Mouse (Mus musculus): Measurements from ENCODE around the gene Aars. TPM values are rescaled to one million over a fixed set of nuclear protein-coding genes. Genes with fewer than 3 reads are reported as not detected.
A peak's percentile ranks its signal among the peaks of the same experiment; 100 is the strongest.
"Not testable (repeated sequence)": the region's sequence is repeated elsewhere in the genome, so short reads cannot be mapped to it uniquely, and the experiment has no call there.

The Aars gene
- polyA plus RNA-seq, 1 experiment from 2014 or later: 61.4 TPM

GRCm38 (mm10) chr8:111056158-111056663 lies 23.3 kb downstream of the Aars start, which contains the start of gene Exosc6:
Gene Exosc6, plus strand, starts transcription at chr8:111056339.
- H3K4me2 ChIP-seq: peak within 1 kb of the TSS; percentile 95
- no peaks in the 10 kb centered on the region for H3K27me3 ChIP-seq
- peaks cover 60% of the 10 kb centered on the region for H3K36me3 ChIP-seq
- H3K9ac ChIP-seq: peak within 1 kb of the TSS; percentile 94
- H3K9me3 ChIP-seq (replicated peaks): no peaks in the 10 kb centered on the region
- WGBS: under 1% methylated on average over 67 of the region's 68 CpGs
- H3K4me1 ChIP-seq: peaks cover 30% of the 10 kb centered on the region
- peak within 1 kb of the TSS; percentile 95 for H3K27ac ChIP-seq
- H3K4me3 ChIP-seq (replicated peaks): peak within 1 kb of the TSS; percentile 96
- peak; percentile 93 for ATAC-seq (replicated peaks; ENCODE audit: low FRiP score)

- Histone ChIP-seq H3K36me3 (peaks cover 55% of the 10 kb centered on the region), H3K4me3 (replicated peaks) (peak overlapping the region; percentile 96), H3K27me3 (no peaks in the 10 kb centered on the region), H3K9me3 (replicated peaks) (no peaks in the 10 kb centered on the region), H3K4me1 (peaks cover 35% of the 10 kb centered on the region), H3K4me2 (peak overlapping the region; percentile 95), H3K9ac (peak overlapping the region; percentile 94), H3K27ac (peak overlapping the region; percentile 95)
- peak; percentile 76 for ATAC-seq (replicated peaks; ENCODE audit: low FRiP score)
- under 1% methylated on average over 51 of the region's 63 CpGs for WGBS
Observed at GRCm38 (mm10) chr8:111056691-111057293, 23.8 kb downstream of the Aars start.

GRCm38 (mm10) chr8:111058946-111059572 lies 26.1 kb downstream of the Aars start:
- H3K27ac ChIP-seq: peak overlapping the region; percentile 51; the same call in 1 of the 2 replicates

GRCm38 (mm10) chr8:111061688-111062071 lies 28.7 kb downstream of the Aars start:
- H3K4me3 ChIP-seq (replicated peaks): peak overlapping the region; percentile 71
- no peak for ATAC-seq (replicated peaks; ENCODE audit: low FRiP score)
- peak overlapping the region; percentile 68 for H3K27ac ChIP-seq
- no peaks in the 10 kb centered on the region for H3K9me3 ChIP-seq (replicated peaks)
- H3K27me3 ChIP-seq: no peaks in the 10 kb centered on the region
- WGBS: 1% methylated on average over 14 of the region's 14 CpGs
- H3K4me1 ChIP-seq: peaks cover 45% of the 10 kb centered on the region
- H3K9ac ChIP-seq: peak overlapping the region; percentile 53
- H3K36me3 ChIP-seq: peaks cover 13% of the 10 kb centered on the region
- H3K4me2 ChIP-seq: peak overlapping the region; percentile 72

More at GRCm38 (mm10) chr8:111058946-111059572, 26.1 kb downstream of the Aars start:
- peaks cover 32% of the 10 kb centered on the region for H3K36me3 ChIP-seq
- no peaks in the 10 kb centered on the region for H3K9me3 ChIP-seq (replicated peaks)
- H3K4me3 ChIP-seq (replicated peaks): no peak overlapping the region
- peaks cover 45% of the 10 kb centered on the region for H3K4me1 ChIP-seq
- 58% methylated on average over 2 of the region's 2 CpGs for WGBS
- no peaks in the 10 kb centered on the region for H3K27me3 ChIP-seq
- H3K9ac ChIP-seq: no peak overlapping the region
- no peak overlapping the region for H3K4me2 ChIP-seq
- ATAC-seq (replicated peaks; ENCODE audit: low FRiP score): no peak

- Histone ChIP-seq H3K36me3 (peaks cover 13% of the 10 kb centered on the region), H3K4me1 (peaks cover 41% of the 10 kb centered on the region), H3K4me2 (peak overlapping the region; percentile 72), H3K9me3 (replicated peaks) (no peaks in the 10 kb centered on the region), H3K9ac (peak overlapping the region; percentile 53), H3K27me3 (no peaks in the 10 kb centered on the region), H3K4me3 (replicated peaks) (peak overlapping the region; percentile 71), H3K27ac (peak overlapping the region; percentile 68)
- peak; percentile 73 for ATAC-seq (replicated peaks; ENCODE audit: low FRiP score)
- 1% methylated on average over 27 of the region's 27 CpGs for WGBS
Observed at GRCm38 (mm10) chr8:111062072-111062757, 29.3 kb downstream of the Aars start.

DNA sequence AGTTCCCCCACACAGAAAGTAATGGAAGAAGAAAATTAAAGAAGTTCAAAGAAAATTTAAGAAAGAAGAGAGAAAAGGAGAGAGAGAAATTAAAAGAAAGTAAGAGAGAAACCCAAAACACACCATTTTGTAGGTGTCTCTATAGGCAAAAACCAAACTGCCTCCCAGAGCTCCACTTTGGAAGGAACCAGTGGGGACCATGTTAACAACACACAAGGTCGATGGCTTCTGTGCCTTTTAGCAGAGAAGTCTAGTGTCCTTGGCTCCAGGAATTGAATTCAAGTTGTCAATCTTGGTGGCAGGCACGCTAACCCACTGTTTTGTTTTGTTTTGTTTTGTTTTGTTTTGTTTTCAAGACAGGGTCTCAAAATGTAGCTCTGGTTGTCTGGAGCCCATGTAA lies 29.9 kb downstream of the Aars start:
- H3K27me3 ChIP-seq: no peaks in the 10 kb centered on the region
- 45% methylated on average over 2 of the region's 2 CpGs for WGBS
- ATAC-seq (replicated peaks; ENCODE audit: low FRiP score): no peak

GRCm38 (mm10) chr8:111066308-111066707 lies 33.4 kb downstream of the Aars start:
- H3K4me1 ChIP-seq: peaks cover 14% of the 10 kb centered on the region
- H3K4me2 ChIP-seq: no peak overlapping the region
- H3K9ac ChIP-seq: no peak overlapping the region
- no peak overlapping the region for H3K4me3 ChIP-seq (replicated peaks)
- no peaks in the 10 kb centered on the region for H3K9me3 ChIP-seq (replicated peaks)
- ATAC-seq (replicated peaks; ENCODE audit: low FRiP score): no peak
- no peaks in the 10 kb centered on the region for H3K27me3 ChIP-seq
- 67% methylated on average over 4 of the region's 4 CpGs for WGBS
- no peak overlapping the region for H3K27ac ChIP-seq
- 0 out of 2 replicates have a peak, but pooled peaks cover 4% of the 10 kb centered on the region for H3K36me3 ChIP-seq

More for the DNA sequence above, 29.9 kb downstream of the Aars start:
- Histone ChIP-seq H3K9ac (no peak overlapping the region), H3K36me3 (peaks cover 8% of the 10 kb centered on the region), H3K4me1 (peaks cover 34% of the 10 kb centered on the region), H3K4me2 (peak overlapping the region; percentile 72), H3K4me3 (replicated peaks) (peak overlapping the region; percentile 71), H3K27ac (0 out of 2 replicates have a peak overlapping the region, but pooled peaks have one; percentile 18), H3K9me3 (replicated peaks) (no peaks in the 10 kb centered on the region)

GRCm38 (mm10) chr8:111067439-111067838 lies 34.5 kb downstream of the Aars start:
- WGBS: 27% methylated on average over 10 of the region's 10 CpGs
- H3K9ac ChIP-seq: no peak overlapping the region
- no peak overlapping the region for H3K4me3 ChIP-seq (replicated peaks)
- no peak overlapping the region for H3K4me2 ChIP-seq
- ATAC-seq (replicated peaks; ENCODE audit: low FRiP score): no peak
- peaks cover 7% of the 10 kb centered on the region for H3K4me1 ChIP-seq
- no peaks in the 10 kb centered on the region for H3K9me3 ChIP-seq (replicated peaks)
- no peak overlapping the region for H3K27ac ChIP-seq
- 0 out of 2 replicates have a peak, but pooled peaks cover 4% of the 10 kb centered on the region for H3K36me3 ChIP-seq
- no peaks in the 10 kb centered on the region for H3K27me3 ChIP-seq

DNA sequence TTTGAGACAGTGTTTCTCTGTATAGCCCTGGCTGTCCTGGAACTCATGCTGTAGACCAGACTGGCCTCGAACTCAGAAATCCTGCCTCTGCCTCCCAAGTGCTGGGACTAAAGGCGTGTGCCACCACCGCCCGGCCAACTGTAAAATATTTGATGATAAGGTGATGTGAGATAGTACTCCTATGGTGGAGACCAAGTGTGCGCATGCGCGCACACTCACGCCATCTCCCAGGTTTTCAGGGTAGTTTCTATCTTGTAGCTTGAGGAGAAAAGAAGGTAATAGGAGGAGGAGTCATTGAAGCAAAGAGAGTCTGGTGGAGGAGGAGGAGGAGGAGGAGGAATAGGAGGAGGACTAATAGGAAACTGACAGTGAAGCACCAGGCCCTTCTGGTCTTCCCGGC lies 35.7 kb downstream of the Aars start:
- H3K36me3 ChIP-seq; H3K4me2 ChIP-seq; H3K27me3 ChIP-seq; H3K4me1 ChIP-seq; H3K27ac ChIP-seq; ATAC-seq (replicated peaks; ENCODE audit: low FRiP score); H3K9ac ChIP-seq; H3K9me3 ChIP-seq (replicated peaks); H3K4me3 ChIP-seq (replicated peaks): not testable (repeated sequence)
- 95% methylated on average over 9 of the region's 9 CpGs for WGBS

- Histone ChIP-seq H3K36me3 (0 out of 2 replicates have a peak, but pooled peaks cover 14% of the 10 kb centered on the region), H3K27me3 (no peaks in the 10 kb centered on the region), H3K27ac (no peak overlapping the region), H3K4me1 (peaks cover 30% of the 10 kb centered on the region), H3K4me2 (no peak overlapping the region), H3K4me3 (replicated peaks) (no peak overlapping the region), H3K9me3 (replicated peaks) (no peaks in the 10 kb centered on the region), H3K9ac (no peak overlapping the region)
- ATAC-seq (replicated peaks; ENCODE audit: low FRiP score): no peak
- WGBS: 72% methylated on average over 3 of the region's 3 CpGs
Observed at GRCm38 (mm10) chr8:111075926-111076325, 43.0 kb downstream of the Aars start.

- ATAC-seq (replicated peaks; ENCODE audit: low FRiP score): peak; percentile 55
Observed at GRCm38 (mm10) chr8:111079461-111079860, 46.5 kb downstream of the Aars start.

More at GRCm38 (mm10) chr8:111079461-111079860, 46.5 kb downstream of the Aars start:
- H3K27me3 ChIP-seq: no peaks in the 10 kb centered on the region
- no peaks in the 10 kb centered on the region for H3K9me3 ChIP-seq (replicated peaks)
- peak overlapping the region; percentile 58 for H3K4me2 ChIP-seq
- H3K4me1 ChIP-seq: peaks cover 40% of the 10 kb centered on the region
- 35% methylated on average over 5 of the region's 5 CpGs for WGBS
- peak overlapping the region; percentile 40 for H3K4me3 ChIP-seq (replicated peaks)
- 0 out of 2 replicates have a peak, but pooled peaks cover 7% of the 10 kb centered on the region for H3K36me3 ChIP-seq
- H3K27ac ChIP-seq: peak overlapping the region; percentile 93
- peak overlapping the region; percentile 12; the same call in 1 of the 2 replicates for H3K9ac ChIP-seq
